Mouse (Mus musculus) spleen, embryonic (tissue): ENCODE results near the gene Cux2.

Experiments used
- CTCF ChIA-PET: fragments of 350-600 bp; sonication (Branson Sonifier 250); formaldehyde crosslinking; loops from one replicate; lab custom pipeline; 2022; lab: Charles Lee

The Cux2 gene

DNA sequence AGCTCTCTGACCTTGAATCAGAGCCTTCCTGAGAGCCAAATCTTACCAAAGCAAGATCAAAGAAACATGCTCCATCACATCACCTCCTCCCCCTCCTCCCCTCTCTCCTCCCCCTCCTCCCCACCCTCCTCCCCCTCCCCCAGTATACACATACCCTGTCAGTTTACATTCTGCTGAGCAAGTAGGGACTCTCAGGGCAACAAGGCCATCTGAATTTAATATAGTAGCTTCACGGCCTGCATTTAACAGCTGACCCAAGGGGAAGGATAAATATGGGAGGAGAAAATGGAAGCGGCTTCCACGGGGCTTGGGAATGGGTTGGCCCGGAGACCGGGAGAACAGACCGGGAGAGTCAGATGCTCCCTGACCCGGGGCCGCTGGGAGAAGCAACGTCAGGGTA is 32.1 kb downstream of the Cux2 start:
- CTCF ChIA-PET: no interaction called here

DNA sequence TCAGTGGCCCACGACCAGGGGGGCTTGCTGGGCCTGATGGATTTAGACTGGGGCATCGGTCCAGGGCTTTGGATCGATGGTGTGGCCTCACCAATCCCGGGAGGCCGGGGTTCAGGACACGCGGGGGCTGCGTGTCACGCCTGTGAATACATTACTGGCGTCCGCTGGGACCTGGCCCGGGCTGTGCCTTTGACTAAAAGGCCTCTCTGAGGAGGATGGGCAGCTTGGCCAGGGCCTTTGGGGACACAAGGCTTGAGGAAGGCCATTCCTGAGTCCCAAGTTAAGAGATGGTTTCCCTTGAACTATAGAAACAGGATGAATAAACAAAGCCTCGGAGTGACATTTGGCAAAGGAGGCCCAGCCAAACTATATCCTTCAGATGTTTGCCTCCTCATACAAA is 32.6 kb downstream of the Cux2 start:
- CTCF ChIA-PET: no interaction called here

DNA sequence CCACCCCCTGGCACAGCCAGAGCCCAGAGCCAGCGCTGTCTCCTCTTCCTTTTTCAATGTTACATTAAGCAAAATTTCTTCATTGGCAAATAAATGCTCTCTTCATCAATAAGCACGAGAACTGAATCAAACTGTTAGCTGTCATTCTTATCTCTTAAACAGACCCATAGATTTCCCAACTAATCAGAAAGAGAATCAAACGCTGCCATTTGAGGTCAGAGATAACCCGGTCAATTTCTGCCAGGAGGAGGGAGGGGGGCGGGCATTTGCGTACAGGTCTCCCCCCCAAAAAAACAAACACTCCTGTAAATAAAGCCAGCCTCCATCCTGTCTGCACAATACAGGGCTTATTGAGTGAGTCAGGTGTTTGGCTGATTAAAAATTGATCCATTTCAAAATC is 33.2 kb downstream of the Cux2 start:
- CTCF ChIA-PET: no interaction called here

DNA sequence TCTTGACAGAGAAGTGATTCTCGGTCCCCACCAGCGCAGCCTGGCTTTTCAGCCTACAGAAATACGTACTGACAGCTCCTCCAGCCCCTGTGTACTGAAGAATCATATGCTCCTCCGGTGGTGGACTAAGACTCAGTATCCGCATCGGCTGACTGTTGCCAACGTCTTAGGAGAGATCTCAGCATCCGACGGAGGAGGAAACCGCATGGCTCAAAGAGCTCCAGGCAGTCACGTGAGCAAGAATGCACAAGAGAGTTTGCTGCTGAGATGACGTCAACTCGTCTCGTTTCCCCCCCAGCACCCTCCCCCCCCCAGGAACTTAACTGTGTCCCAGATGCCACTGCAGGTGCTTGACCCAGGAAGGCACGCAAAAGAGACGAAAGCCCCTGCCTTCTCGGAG is 34.8 kb downstream of the Cux2 start:
- CTCF ChIA-PET: no interaction called here

DNA sequence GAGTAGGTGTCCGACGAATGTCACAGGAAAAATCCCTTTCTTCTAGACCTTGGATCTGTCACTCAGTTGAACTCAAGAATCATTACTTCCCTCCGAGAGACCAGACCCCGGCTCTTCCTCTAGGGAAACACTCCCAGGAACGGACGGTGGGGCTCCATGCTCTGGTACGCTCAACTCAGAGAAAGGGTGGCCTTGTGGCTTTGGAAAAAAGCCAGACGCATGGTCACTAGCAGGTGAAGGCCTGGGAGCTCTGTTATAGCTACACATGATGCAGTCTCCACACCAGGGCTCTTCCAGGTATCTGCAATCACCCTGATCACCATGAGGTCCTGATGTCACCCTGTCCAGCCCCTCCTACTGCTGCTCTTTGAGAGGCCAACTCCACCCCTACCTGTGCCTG is 35.2 kb downstream of the Cux2 start:
- CTCF ChIA-PET: no interaction called here

DNA sequence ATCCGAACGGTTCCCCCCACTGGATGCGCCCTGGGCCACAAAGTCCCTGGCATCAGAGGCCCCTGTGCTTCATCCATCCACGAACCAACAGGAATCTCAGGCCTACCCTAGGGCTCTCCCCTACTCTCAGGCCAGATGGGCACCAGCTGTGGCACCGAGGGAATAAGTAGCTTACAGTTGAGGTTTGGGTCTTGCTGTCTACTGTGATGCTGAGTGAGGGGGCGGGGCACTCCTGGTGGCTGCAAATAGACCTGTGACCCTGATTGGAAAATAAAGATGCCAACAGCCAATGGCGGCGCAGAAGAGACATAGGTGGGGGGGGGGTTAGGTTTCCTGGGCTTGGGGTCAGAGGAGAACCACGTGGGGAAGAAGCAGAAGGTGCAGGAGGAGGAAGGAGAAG is 38.6 kb downstream of the Cux2 start:
- CTCF ChIA-PET: interaction anchor here (0.6 kb wide), 1 partner anchor 917 kb away, joined by 3 read pairs; no protein-coding TSS in a partner anchor

DNA sequence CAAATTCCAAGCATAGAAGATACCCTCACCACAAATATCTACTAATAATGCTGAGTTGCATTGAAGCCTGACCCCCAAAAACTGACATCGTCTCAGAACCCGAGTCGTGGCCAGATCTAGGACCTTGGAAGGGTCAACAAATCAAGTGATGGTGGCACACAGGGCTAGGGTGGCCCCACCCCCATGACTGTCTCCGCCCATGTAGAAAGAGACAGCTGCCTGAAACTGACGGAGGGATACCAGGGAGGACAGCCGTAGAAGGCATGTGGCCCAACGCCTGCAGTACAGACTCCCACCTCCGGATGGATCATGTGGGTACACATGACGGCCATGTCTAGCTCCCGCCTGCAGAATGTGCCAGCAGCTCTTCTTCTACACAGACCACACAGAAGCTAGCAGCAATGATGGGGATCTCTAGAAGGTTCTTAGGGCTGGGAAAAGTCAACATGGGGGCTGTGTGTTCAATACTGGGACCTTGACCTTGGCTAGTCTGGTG is 41.9 kb downstream of the Cux2 start:
- CTCF ChIA-PET: interaction anchor here (0.6 kb wide), 1 partner anchor 81 kb away, joined by 3 read pairs; no protein-coding TSS in a partner anchor

DNA sequence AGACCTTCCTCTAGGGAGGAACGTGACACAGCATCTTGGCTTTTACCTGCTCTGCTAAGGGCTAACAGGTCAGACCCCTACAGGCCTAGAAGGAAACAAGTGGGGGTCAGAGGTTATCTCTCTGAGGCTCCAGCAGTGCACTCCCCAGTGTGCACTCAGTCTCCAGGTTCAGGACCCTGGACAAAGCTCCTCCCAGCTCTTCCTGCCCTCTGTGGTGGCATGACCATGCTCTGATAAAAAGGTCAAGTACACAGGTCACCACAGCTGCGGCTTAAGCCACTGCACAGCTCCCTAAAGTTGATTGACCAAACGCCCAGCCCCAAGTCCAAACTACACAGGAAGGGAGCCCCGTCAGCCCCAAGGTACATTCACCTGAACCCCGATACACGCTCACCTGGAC is 46.4 kb downstream of the Cux2 start:
- CTCF ChIA-PET: no interaction called here

DNA sequence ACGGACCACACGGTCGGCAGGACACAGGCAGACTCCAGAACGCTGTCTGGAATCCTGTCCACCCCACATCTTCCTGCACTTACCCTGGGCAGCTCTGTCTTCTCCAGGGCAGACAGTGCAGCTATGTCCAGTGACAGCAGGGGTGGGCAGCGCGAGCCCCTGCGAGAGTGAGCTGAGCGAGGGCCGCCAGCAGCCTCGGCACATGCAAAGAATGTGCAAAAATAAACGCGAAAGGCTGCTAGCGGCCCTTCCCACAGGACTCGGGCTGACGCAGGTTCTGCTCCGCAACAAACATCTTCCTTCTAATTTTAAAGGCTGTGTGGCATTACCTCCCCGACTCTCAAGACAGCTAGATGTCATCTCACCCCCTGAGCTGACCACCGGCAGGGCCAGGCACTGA is 47.8 kb downstream of the Cux2 start:
- CTCF ChIA-PET: no interaction called here

DNA sequence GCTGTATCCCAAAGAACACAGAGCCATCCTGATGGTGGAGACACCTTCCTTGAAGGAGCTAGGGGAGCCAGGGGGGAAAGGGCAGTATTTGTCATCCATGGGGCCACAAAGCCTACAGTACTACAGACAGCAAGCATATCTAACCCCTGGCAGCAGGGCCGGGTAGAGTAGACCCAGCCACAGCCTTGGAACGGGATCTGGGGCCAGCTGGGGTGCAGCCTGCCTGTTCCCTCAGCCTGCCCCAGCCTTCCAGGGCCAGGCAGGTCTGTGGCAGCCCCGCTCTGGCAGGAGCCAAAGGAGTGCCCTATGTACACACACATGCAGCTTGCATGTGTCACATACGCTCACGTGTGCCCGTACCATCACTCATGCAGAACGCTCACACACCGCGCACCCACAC is 48.6 kb downstream of the Cux2 start:
- CTCF ChIA-PET: no interaction called here

DNA sequence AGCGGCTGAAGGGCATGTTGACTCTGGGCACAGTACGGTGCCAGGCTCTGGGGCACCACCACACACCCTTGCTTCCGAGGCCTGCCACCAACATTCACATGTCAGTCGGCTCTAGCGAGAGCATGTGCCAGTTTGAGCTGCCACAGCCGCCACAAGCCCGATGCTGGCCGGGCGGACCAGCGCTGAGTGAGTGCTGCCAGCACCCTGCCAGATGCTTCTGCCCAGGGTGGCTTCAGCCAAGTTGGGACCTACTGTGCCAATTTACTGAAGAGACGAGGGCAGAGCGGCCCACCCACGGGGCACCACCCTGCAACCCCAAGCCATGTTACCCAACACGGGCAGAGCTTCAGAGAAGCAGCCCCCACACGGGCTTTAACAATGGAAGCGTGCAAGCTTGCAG is 49.5 kb downstream of the Cux2 start:
- CTCF ChIA-PET: no interaction called here

DNA sequence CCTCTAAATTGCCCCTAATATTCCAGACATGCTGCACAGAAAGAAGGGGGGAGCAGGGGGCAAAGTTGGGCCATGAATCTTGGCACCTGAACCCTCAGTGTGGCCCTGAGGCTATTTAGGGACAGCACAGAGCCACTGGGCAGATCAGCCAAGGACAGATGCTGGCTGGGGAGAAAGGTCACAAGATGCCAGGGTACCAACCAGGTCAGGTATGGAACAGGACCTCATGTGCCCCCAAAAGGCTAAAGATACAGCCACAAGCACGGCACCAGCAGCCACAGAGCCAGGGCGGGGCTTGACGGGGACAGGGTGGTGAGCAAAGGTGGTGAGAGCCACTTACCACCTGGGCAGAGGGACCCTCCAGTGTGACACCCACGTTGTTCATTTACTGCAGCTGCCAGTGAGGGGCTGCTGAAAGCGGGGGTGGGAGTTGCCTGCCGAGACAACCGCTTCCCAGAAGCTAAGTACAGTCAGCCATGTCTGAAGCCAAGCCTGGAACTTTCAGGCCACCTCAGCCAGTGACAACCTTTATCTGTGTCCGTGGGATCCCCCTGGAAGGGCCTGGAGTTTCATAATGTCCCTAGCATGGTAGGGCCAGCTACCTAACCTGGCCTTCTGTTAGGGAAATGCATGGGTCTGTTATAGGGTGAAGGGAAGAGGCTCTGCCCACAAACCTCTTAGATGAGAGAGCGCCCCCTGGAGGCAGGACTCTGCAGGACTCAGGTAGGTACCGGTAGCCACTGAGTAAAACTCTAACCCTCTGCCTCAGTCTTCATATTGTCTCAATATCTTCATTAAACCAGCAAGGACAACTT is 50.7 kb downstream of the Cux2 start:
- CTCF ChIA-PET: no interaction called here

DNA sequence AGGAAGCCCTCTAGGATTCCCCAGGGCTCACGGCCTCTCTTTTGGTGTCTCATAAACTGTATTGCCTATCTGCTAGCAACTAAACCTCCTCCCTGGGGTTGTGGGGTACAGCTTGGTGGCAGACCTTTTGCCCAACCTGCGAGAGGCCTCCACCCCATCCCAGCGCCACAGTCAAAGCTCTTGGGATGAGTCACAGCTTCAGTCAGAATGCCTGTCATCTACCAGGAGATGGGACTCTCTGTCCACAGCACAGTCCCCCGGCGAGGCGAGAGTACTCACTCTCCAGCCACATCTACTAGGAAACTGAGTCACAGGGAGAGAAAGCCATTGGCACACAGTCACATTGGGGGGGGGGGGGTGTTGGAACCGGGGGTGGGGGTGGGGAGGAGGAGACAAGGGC is 51.6 kb downstream of the Cux2 start:
- CTCF ChIA-PET: no interaction called here

DNA sequence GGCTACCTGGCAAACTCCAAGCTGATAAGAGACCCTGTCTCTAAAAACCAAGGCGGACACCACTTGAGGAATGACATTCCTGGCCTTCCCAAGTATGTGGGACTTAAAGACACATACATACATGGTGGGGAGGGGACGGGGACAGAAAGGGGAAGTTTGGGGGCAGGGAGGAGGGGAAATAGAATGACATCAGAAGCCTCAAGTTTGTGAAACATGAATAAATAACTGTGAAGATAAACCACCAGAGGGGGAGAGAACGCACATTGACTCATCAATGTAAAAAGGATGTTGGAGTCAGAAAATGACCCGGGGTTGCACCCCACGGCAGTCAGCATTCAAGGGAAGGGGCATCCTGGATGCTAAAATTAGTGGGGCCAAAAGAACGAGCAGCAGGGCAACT is 53.2 kb downstream of the Cux2 start:
- CTCF ChIA-PET: no interaction called here

DNA sequence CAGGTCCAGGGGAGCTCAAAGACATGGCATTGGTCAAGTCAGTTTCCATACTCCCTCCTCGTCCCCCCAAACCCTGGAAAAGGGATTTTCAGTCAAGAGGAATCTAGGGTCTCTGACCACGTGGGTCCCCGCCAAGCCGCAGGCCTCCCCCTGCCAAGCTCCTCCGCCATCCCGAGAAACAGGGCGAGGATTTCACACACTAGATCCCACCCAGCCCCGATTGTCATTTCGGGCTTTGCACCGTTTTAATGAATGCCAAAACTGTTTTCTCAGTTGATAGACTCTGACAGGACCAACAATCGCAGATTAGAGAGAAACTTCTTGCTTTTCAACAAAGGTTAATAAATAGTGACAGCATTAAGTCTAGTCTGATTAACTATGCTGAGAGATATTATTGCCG is 55.1 kb downstream of the Cux2 start:
- CTCF ChIA-PET: no interaction called here

DNA sequence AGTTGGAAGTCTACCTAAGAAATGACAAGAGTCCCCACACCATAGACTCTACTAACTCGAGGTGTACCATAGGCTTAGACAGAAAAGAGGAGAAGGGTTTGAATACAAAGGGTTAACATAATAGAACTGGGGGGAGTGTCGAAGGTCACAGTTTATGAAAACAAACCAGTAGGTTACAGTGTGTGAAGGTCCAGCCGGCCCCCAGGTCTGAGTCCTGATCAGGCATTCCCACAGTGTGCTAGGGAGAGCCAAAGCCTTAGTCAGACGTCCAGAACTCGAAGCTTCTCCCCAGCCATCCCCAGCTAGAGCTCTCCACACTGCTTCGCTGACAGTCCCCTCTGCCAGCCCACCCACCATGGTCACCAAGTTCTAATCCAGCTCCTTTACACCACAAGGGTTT is 58.0 kb downstream of the Cux2 start:
- CTCF ChIA-PET: no interaction called here

DNA sequence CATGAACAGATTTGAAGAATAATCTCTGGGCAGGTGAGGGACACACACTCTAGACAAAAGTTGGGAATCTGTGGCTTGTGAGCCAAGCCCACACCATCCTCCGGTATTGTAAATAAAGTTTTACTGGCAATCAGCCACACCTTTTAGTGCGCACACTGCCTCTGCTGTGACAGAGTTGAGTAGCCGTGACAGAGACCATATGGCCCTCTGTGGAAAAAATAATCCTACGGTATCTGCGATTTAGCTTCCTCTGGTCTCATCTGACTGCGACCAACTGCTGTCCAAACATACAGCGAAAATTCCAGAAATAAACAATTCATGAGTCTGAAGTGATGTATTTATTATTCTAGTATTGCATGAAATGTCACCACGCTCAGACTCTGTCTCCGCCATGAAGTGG is 64.0 kb downstream of the Cux2 start:
- CTCF ChIA-PET: no interaction called here

DNA sequence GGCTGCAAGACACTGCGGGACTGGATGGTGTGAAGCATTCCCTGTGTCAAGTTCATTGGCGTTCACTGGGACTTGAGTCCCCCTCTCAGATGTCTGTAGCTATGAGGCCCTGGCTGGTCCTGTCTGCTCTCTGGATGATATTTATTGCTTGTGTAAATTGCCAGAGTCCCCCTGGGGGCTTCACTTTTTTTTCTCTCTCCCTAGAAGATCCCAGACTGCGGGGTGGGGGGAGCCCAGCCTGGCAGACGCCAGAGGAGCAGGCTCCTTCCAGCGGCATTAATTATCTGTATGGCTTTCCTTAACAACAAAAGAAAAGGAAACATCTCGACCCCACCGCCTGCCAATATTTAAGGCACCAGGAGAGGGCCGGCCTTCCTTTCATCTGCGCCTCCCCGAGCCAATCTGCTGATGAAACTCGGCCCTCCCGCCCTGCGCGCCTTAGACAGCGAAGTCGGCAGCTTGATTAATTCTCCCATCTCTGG is 68.2 kb downstream of the Cux2 start:
- CTCF ChIA-PET: no interaction called here

DNA sequence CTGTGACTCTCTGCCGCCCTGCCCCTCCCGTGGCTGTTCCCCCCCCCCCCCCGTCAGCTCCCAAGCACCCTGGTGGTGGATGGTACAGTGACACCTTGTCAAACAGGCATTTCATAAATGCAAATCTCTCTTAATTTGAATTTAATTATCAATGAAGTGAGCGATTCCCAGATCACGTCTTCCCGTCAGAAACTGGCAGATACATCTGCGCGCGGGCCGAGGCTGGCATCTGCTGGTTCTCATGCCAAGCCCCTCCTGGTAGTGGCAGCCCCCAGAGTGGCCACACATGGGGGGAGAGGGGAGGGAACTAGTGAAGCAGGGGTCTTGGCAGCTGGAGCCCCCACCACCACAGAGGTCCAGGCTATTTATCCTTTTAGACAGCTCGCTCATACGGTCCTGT is 73.6 kb downstream of the Cux2 start:
- CTCF ChIA-PET: interaction anchor here (0.6 kb wide), 1 partner anchor 49 kb away, joined by 9 read pairs; no protein-coding TSS in a partner anchor

DNA sequence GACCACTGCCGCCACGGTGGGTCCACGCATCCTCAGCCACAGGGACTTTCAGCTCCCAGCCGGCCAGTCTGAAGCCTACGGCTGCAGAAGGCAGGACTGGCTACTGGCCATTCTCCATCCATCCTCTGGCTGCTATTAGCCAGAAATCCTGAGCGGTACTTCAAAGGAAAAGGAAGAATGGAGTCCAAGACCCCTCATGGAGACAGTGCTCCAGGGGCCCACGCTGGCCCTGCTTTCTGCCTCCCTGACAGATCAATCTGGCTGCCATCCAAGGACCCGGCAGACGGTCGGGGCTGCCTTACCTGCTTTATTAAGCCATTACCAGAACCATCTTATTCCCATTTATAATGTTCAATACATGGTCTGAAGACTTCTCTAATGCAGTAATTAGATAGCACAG is 76.4 kb downstream of the Cux2 start:
- CTCF ChIA-PET: no interaction called here

DNA sequence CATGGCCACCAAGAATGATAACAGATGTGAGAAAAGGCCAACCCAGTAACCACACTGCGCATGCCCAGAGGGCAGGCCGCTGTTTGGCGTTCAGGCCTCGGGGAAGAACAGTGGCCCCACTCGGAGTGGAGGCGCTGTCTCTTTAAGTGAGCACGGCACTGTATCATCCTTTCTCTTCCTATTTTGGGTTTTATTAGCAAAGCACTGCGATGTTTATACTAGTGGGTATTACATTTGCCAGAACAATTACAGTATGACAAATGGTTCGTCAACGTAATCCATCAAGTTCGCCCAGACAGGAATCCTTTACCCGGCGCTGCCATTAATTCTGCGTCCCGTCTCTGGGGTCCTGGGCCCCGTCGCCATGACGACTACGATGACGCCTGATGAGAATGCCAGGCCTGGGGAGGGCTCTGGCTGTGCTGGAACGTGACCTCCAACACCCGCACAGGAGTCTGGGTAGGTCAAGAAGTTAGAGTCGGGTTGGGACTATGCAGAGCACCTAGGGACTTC is 77.2 kb downstream of the Cux2 start:
- CTCF ChIA-PET: no interaction called here

DNA sequence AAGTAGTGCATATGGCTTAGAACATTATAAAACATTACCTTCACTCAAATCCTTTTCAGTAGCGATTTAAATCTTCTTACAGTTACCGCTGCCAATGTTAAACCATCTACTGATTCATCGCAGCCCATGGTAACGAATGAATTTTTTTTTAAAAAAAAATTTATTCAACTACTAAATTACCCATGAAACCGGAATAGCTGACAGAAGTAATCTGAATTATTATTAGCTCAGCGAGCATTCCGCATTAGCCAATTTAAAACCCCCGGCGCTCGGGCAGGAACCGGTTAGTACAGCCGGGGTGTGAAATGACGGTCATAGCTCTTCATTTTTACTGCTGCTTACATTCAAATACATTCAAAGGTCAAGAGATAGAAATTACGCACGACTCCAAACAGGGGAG is 80.9 kb downstream of the Cux2 start:
- CTCF ChIA-PET: no interaction called here

DNA sequence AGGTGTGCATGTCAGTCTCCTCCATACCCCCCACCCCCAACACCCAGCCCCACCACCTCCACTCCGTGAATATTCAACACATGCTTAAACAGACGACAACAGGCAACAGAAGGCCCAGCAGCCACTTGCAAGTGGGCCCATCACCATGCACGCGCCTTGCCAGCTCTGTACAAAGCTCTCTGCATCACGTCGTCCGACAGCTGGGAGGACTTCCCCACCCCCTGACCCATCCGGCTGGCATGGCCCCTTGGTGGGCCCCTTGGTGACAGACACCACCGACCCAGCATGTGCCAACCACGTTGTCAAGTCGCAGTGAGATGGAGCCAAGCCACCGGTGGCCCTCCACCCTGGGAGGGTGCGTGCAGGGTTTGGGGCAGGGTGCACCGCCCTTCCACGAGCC is 81.5 kb downstream of the Cux2 start:
- CTCF ChIA-PET: interaction anchor here (0.7 kb wide), 1 partner anchor 648 kb away, joined by 6 read pairs; no protein-coding TSS in a partner anchor
